Mouse (Mus musculus) myocyte (in vitro differentiated cells): ENCODE measurements at regions not wholly inside any gene's neighbourhood (a gene's known extent, or its start where the extent isn't known, plus 50 kb on each side); places are given as distances from the start of the nearest gene placed in this dataset.

Experiments
- CEBPB ChIP-seq: IDR thresholded peaks from 2 replicates; pipeline ENCODE4 v1.6.1; 2011; ENCODE audit warnings: mild to moderate bottlenecking, moderate library complexity; ENCODE audit not compliant: poor library complexity, insufficient read depth, severe bottlenecking
- E2F4 ChIP-seq: IDR thresholded peaks from one replicate; pipeline ENCODE4 v1.6.1; 2011; ENCODE audit warnings: mild to moderate bottlenecking, control low read depth, moderate library complexity; ENCODE audit not compliant: insufficient read depth
- MAX ChIP-seq: IDR thresholded peaks from one replicate; pipeline ENCODE4 v1.6.1; 2011; ENCODE audit warnings: low read depth, mild to moderate bottlenecking, control low read depth
- MYOD1 ChIP-seq, 3 experiments: IDR thresholded peaks; one replicate each; pipeline ENCODE4 v1.6.1; 2011; ENCODE audit warnings: control low read depth in 2 of 3, low read depth in 2 of 3, mild to moderate bottlenecking in 2 of 3, moderate library complexity in 1 of 3; ENCODE audit not compliant: insufficient read length in 2 of 3, control insufficient read depth in 1 of 3
- MYOG ChIP-seq, 3 experiments: IDR thresholded peaks; one replicate each; pipeline ENCODE4 v1.6.1; 2011; ENCODE audit warnings: control low read depth in 2 of 3, low read depth in 2 of 3, mild to moderate bottlenecking in 2 of 3; ENCODE audit not compliant: insufficient read length in 2 of 3, control insufficient read depth in 1 of 3, insufficient read depth in 1 of 3
- POLR2A ChIP-seq: IDR thresholded peaks from one replicate; pipeline ENCODE4 v1.6.1; 2011; ENCODE audit warnings: low read depth, mild to moderate bottlenecking, control low read depth, moderate library complexity; ENCODE audit not compliant: insufficient read length
- POLR2AphosphoS2 ChIP-seq: IDR thresholded peaks from one replicate; pipeline ENCODE4 v1.6.1; 2011; ENCODE audit warnings: low read depth, control low read depth; ENCODE audit not compliant: insufficient read length
- REST ChIP-seq: IDR thresholded peaks from one replicate; pipeline ENCODE4 v1.6.1; 2011; ENCODE audit warnings: mild to moderate bottlenecking, control low read depth, moderate library complexity; ENCODE audit not compliant: insufficient read depth, insufficient read length
- SRF ChIP-seq: IDR thresholded peaks from one replicate; pipeline ENCODE4 v1.6.1; 2011; ENCODE audit warnings: low read depth; ENCODE audit not compliant: control insufficient read depth, insufficient read length
- TCF12 ChIP-seq: IDR thresholded peaks from one replicate; pipeline ENCODE4 v1.6.1; 2011; ENCODE audit warnings: mild to moderate bottlenecking, control low read depth; ENCODE audit not compliant: poor library complexity, insufficient read depth, severe bottlenecking
- TCF3 ChIP-seq: IDR thresholded peaks from one replicate; pipeline ENCODE4 v1.6.1; 2011; ENCODE audit warnings: low read depth, control low read depth; ENCODE audit not compliant: insufficient read length
- USF1 ChIP-seq: IDR thresholded peaks from one replicate; pipeline ENCODE4 v1.6.1; 2011; ENCODE audit warnings: low read depth, mild to moderate bottlenecking, control low read depth, moderate library complexity

DNA sequence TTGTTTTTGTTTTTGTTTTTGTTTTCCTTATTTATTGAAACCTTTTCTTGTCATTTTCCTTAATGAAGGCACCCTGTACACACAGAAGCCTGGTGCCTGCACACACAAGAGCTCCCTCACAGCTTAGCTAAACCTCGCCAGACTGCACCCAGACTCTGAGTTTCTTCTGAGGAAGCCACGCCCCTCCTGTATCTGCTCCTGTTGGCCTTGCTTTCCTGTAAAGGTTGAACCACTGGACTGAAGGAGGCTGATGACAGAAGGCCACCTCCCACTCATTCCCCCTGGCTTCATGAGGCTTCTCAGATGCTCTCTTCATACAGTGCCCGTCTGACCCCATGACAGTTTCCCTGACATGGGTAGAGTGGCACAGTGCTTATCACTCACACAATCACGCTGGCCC, 97.2 kb upstream of the Slc34a2 start:
- TF ChIP-seq POLR2A (no peak), TCF12 (no peak), MYOG (IDR thresholded peaks at IDR 0.05; ENCODE audit: control insufficient read depth in 1 of 3, insufficient read depth in 1 of 3, insufficient read length in 2 of 3, low read depth in 2 of 3) (no peak), REST (no peak), TCF3 (no peak), E2F4 (no peak), USF1 (no peak), MAX (no peak), POLR2AphosphoS2 (no peak), MYOD1 (IDR thresholded peaks at IDR 0.05; ENCODE audit: control insufficient read depth in 1 of 3, insufficient read length in 2 of 3, low read depth in 2 of 3) (no peak), CEBPB (no peak), SRF (no peak)
